Mouse (Mus musculus): ENCODE results near the gene Ephx1. TPM values are rescaled to one million over a fixed set of nuclear protein-coding genes. Genes with fewer than 3 reads are reported as not detected.

The Ephx1 gene
- polyA plus RNA-seq, 1 experiment from 2014 or later, result 0.95 TPM

DNA sequence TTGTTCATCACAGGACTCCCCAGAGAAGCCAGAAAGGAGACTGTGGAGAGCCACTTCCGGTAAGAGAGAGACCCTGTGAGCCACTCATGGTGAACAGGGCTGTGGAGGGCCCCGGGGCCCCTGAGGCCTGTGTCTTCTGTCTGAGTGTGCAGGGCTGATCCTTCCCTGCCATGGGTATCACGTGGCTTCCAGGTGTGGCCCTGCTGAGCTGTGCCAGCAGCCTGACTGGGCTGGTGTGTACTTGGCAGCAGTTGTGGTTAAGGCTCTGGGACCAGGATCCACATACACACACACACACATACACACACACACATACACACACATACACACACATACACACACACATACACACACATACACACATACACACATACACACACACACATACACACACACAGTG lies 62.7 kb downstream of the Ephx1 start:
- no peaks in the 10 kb centered on the region for H3K36me3 ChIP-seq (replicated peaks)

GRCm38 (mm10) chr1:180956973-180957381 lies 63.7 kb downstream of the Ephx1 start:
- 89% methylated on average over 8 of the region's 8 CpGs for WGBS
- H3K27me3 ChIP-seq, result no peaks in the 10 kb centered on the region
- no peaks in the 10 kb centered on the region for H3K4me1 ChIP-seq
- no peak for ATAC-seq (ENCODE audit: low FRiP score)
- no peak overlapping the region for H3K4me3 ChIP-seq (replicated peaks)
- no peaks in the 10 kb centered on the region for H3K9me3 ChIP-seq
- H3K36me3 ChIP-seq (replicated peaks), result no peaks in the 10 kb centered on the region
- no peak overlapping the region for H3K4me2 ChIP-seq
- H3K9ac ChIP-seq, result no peak overlapping the region
- H3K27ac ChIP-seq, result no peak overlapping the region

More for the DNA sequence above, 62.7 kb downstream of the Ephx1 start:
- no peak overlapping the region for H3K27ac ChIP-seq
- WGBS, result 78% methylated on average over 3 of the region's 3 CpGs
- no peaks in the 10 kb centered on the region for H3K27me3 ChIP-seq
- no peak overlapping the region for H3K9ac ChIP-seq
- H3K4me1 ChIP-seq, result no peaks in the 10 kb centered on the region
- H3K9me3 ChIP-seq, result no peaks in the 10 kb centered on the region
- no peak overlapping the region for H3K4me2 ChIP-seq
- no peak for ATAC-seq (ENCODE audit: low FRiP score)
- no peak overlapping the region for H3K4me3 ChIP-seq (replicated peaks)

GRCm38 (mm10) chr1:180956401-180956800 lies 64.3 kb downstream of the Ephx1 start:
- Histone ChIP-seq H3K36me3 (replicated peaks) (no peaks in the 10 kb centered on the region), H3K27me3 (no peaks in the 10 kb centered on the region), H3K4me3 (replicated peaks) (no peak overlapping the region), H3K9ac (no peak overlapping the region), H3K4me1 (no peaks in the 10 kb centered on the region), H3K4me2 (no peak overlapping the region), H3K9me3 (no peaks in the 10 kb centered on the region), H3K27ac (no peak overlapping the region)
- no peak for ATAC-seq (ENCODE audit: low FRiP score)
- WGBS, result 90% methylated on average over 8 of the region's 8 CpGs

DNA sequence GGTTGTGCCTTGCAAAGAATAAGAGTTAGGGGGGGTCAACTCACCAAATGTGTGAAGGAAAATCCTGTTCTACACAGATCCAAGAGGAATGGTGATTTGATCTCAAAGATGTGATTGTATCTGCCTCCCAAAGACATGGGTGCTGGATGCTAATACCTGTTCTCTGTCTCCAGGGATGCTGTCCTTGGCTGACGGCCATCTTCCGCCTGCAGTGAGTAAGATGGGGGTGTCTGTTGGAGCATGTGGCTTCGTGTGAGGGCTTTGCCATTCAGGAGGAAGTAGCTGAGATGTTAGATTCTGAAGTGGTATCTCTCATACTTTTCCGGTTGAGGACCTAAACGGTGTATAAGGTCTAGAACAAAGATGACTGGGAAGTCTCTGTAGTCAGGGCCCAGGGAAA lies 67.9 kb downstream of the Ephx1 start:
- H3K9ac ChIP-seq, result no peak overlapping the region
- WGBS, result 88% methylated on average over 5 of the region's 5 CpGs
- no peak overlapping the region for H3K4me2 ChIP-seq
- no peak overlapping the region for H3K4me3 ChIP-seq (replicated peaks)
- no peak for ATAC-seq (ENCODE audit: low FRiP score)
- no peaks in the 10 kb centered on the region for H3K4me1 ChIP-seq
- H3K36me3 ChIP-seq (replicated peaks), result no peaks in the 10 kb centered on the region; the same call in 1 of the 2 replicates
- no peak overlapping the region for H3K27ac ChIP-seq
- H3K27me3 ChIP-seq, result no peaks in the 10 kb centered on the region
- no peaks in the 10 kb centered on the region for H3K9me3 ChIP-seq

GRCm38 (mm10) chr1:180952085-180952746 lies 68.5 kb downstream of the Ephx1 start:
- Histone ChIP-seq H3K27me3 (no peaks in the 10 kb centered on the region), H3K4me1 (no peaks in the 10 kb centered on the region), H3K27ac (no peak overlapping the region), H3K9ac (no peak overlapping the region), H3K4me3 (replicated peaks) (no peak overlapping the region), H3K36me3 (replicated peaks) (no peaks in the 10 kb centered on the region; the same call in 1 of the 2 replicates), H3K9me3 (no peaks in the 10 kb centered on the region), H3K4me2 (no peak overlapping the region)
- 90% methylated on average over 6 of the region's 6 CpGs for WGBS
- ATAC-seq (ENCODE audit: low FRiP score), result no peak

- peaks cover 23% of the 10 kb centered on the region for H3K4me1 ChIP-seq
- H3K9me3 ChIP-seq, result no peaks in the 10 kb centered on the region
- no peak for ATAC-seq (ENCODE audit: low FRiP score)
These were observed 74.3 kb downstream of the Ephx1 start for GRCm38 (mm10) chr1:180946448-180946847.

GRCm38 (mm10) chr1:180945001-180945980 lies 75.4 kb downstream of the Ephx1 start:
- Histone ChIP-seq H3K27me3 (peaks cover 54% of the 10 kb centered on the region), H3K4me1 (peaks cover 23% of the 10 kb centered on the region), H3K9me3 (no peaks in the 10 kb centered on the region), H3K9ac (no peak overlapping the region), H3K27ac (no peak overlapping the region), H3K36me3 (replicated peaks) (no peaks in the 10 kb centered on the region; the same call in 1 of the 2 replicates), H3K4me2 (no peak overlapping the region), H3K4me3 (replicated peaks) (no peak overlapping the region)
- 0 out of 2 replicates have a peak, but pooled peaks have one; percentile 39 for ATAC-seq (ENCODE audit: low FRiP score)
- WGBS, result 30% methylated on average over 20 of the region's 20 CpGs

More at GRCm38 (mm10) chr1:180946448-180946847, 74.3 kb downstream of the Ephx1 start:
- no peak overlapping the region for H3K4me2 ChIP-seq
- WGBS, result 95% methylated on average over 6 of the region's 6 CpGs
- H3K36me3 ChIP-seq (replicated peaks), result no peaks in the 10 kb centered on the region; the same call in 1 of the 2 replicates
- no peak overlapping the region for H3K4me3 ChIP-seq (replicated peaks)
- peaks cover 43% of the 10 kb centered on the region for H3K27me3 ChIP-seq
- H3K27ac ChIP-seq, result no peak overlapping the region
- no peak overlapping the region for H3K9ac ChIP-seq

DNA sequence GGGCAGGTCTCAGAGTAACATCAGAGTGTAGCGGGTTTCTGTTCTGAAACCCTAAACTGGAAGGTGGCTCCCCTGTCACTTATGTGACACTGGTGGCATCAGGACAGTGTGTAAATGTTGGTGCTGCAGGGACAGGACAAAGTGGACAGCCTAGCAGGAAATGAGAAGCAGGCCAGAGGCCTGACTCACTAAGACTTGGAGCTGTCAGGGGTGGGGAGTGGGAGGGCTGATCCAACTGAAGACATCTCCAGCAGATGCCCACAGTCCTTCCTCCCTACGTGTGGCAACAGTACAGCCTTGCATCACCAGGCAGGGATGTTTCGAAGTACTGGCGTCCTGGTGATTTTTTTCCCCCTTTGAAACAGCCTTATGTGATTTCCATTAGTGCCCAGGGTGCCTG lies 76.2 kb downstream of the Ephx1 start:
- no peak overlapping the region for H3K4me2 ChIP-seq
- ATAC-seq (ENCODE audit: low FRiP score), result no peak
- peaks cover 59% of the 10 kb centered on the region for H3K27me3 ChIP-seq
- H3K27ac ChIP-seq, result no peak overlapping the region
- 81% methylated on average over 4 of the region's 4 CpGs for WGBS
- H3K9me3 ChIP-seq, result no peaks in the 10 kb centered on the region
- H3K36me3 ChIP-seq (replicated peaks), result no peaks in the 10 kb centered on the region
- no peak overlapping the region for H3K9ac ChIP-seq
- H3K4me3 ChIP-seq (replicated peaks), result no peak overlapping the region
- H3K4me1 ChIP-seq, result peaks cover 23% of the 10 kb centered on the region

DNA sequence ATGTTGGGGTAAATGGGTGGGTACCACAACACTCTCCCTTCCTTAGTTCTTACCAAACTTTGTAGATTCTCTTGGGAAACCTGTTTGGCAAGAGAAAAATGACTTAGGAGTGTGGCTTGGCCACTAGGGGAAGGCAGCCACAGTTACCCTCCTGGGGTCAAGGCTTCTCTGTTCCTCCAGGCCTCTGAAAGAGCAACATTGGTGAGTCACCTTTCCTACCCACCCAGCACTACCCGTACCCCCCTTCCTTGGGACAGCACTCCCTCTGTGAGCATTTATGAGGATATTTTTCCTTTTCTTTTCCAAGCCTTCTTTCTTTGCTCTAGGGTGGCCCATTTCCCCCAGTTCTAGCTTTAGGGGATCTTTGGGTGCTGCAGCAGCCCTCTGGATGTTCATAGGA lies 76.8 kb downstream of the Ephx1 start:
- Histone ChIP-seq H3K36me3 (replicated peaks) (no peaks in the 10 kb centered on the region), H3K4me3 (replicated peaks) (no peak overlapping the region), H3K9ac (no peak overlapping the region), H3K27ac (no peak overlapping the region), H3K9me3 (no peaks in the 10 kb centered on the region), H3K4me1 (peaks cover 23% of the 10 kb centered on the region), H3K27me3 (peaks cover 59% of the 10 kb centered on the region), H3K4me2 (no peak overlapping the region)
- 79% methylated on average over 1 of the region's 1 CpGs for WGBS
- ATAC-seq (ENCODE audit: low FRiP score), result no peak

- Histone ChIP-seq H3K4me3 (replicated peaks) (peak overlapping the region; percentile 76), H3K36me3 (replicated peaks) (no peaks in the 10 kb centered on the region), H3K4me2 (peak overlapping the region; percentile 93), H3K27ac (no peak overlapping the region), H3K4me1 (peaks cover 23% of the 10 kb centered on the region), H3K27me3 (peaks cover 61% of the 10 kb centered on the region), H3K9ac (no peak overlapping the region), H3K9me3 (no peaks in the 10 kb centered on the region)
- 44% methylated on average over 11 of the region's 11 CpGs for WGBS
- no peak for ATAC-seq (ENCODE audit: low FRiP score)
These were observed 77.6 kb downstream of the Ephx1 start for GRCm38 (mm10) chr1:180943032-180943644.

GRCm38 (mm10) chr1:180942166-180943031 lies 78.3 kb downstream of the Ephx1 start, which contains the start of gene Tmem63a:
Tmem63a (plus strand) TSS chr1:180942344.
- peaks cover 69% of the 10 kb centered on the region for H3K27me3 ChIP-seq
- H3K4me1 ChIP-seq, result peaks cover 23% of the 10 kb centered on the region
- peak within 1 kb of the TSS; percentile 76 for H3K4me3 ChIP-seq (replicated peaks)
- H3K9ac ChIP-seq, result peak within 1 kb of the TSS; percentile 56
- H3K27ac ChIP-seq, result no peak within 1 kb of the TSS
- peak within 1 kb of the TSS; percentile 93 for H3K4me2 ChIP-seq
- no peaks in the 10 kb centered on the region for H3K36me3 ChIP-seq (replicated peaks)
- ATAC-seq (ENCODE audit: low FRiP score), result peak; percentile 60; the same call in 1 of the 2 replicates
- H3K9me3 ChIP-seq, result no peaks in the 10 kb centered on the region
- WGBS, result under 1% methylated on average over 73 of the region's 73 CpGs
